Mouse (Mus musculus) E14TG2a.4 (cell line): ENCODE measurements at regions not wholly inside any gene's neighbourhood (a gene's known extent, or its start where the extent isn't known, plus 50 kb on each side); places are given as distances from the start of the nearest gene placed in this dataset.

Experiments used
- CTCF ChIP-seq: conservative IDR thresholded peaks from 2 replicates; pipeline ENCODE4 v1.5.1; 2014; ENCODE audit warnings: low read length
- NANOG ChIP-seq: IDR thresholded peaks from 2 replicates; pipeline ENCODE4 v1.6.1; 2014; ENCODE audit warnings: borderline replicate concordance, low read length, mixed read lengths

DNA sequence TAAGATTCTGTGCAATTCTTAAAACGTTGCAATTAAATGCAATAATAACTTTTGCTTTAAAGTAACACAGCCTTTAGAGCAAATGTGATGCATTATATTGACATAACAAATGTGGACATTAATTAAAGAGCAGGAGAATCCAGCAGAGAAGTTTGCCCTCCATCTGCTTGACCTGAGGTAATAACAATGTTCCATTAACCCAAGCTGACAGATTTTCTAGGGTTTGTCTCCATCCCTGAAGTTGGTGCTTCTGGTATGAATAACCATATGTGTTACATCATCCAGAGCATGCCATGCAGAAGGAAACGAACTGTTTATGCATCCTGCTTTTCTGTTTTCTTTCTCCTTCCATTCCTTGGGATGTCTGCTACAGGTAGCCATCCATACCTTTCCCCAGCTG is 414.0 kb downstream of the Anxa1 start:
- TF ChIP-seq NANOG (no peak), CTCF (no peak)
